Mouse (Mus musculus) ES-Bruce4 (cell line): ENCODE measurements around the gene Hspa2.

ENCODE experiments used
- CTCF ChIP-seq: IDR thresholded peaks from one replicate; pipeline ENCODE4 v1.8.1; 2011; ENCODE audit warnings: low read depth, low read length
- EP300 ChIP-seq: IDR thresholded peaks from 2 replicates; pipeline ENCODE4 v1.6.1; 2011; ENCODE audit warnings: low read depth, low read length; ENCODE audit not compliant: insufficient read depth
- POLR2A ChIP-seq: IDR thresholded peaks from one replicate; pipeline ENCODE4 v1.8.1; 2011; ENCODE audit warnings: low read length; ENCODE audit not compliant: insufficient read depth

DNA sequence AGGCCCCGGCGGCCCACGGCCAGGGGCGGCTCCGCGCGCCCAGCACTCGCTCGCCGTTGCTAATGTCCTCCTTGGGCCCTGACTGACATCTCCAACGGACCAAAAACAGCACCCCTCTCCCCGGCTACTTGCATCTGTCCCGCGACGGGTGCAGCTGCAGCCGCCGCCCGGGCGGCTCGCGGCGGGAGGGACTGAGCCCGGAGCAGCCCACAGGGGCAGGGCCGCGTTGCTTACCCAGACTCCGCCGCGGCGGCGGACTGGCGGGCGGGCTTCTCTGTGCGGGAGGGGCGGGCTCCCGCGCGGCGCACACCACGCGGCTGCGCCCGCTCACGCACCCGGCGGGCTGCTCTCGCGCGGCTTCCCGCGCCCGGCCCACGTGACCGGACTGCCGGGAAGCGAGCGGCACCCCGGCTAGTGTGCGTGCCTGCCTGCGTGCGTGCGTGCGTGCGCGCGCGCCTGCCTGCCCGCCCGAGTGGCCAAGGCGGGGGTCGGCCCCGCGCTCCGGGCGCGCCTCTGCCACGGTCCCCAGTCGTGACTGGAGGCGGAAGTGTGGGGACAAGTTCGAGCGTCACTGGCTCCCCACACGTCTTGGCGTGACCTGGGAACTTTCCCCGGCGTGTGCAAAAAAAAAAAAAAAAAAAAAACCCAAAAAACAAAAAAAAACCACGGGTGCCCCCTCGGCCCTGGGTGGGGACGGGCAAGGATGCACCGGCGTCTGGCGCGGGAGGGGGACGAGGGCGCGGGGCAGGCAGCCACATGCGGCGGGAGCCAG is 34.6 kb upstream of the Hspa2 start, which contains the start of gene Zbtb25:
- TF ChIP-seq CTCF = no peak
- TF ChIP-seq EP300 = 0 out of 2 replicates have a peak, but pooled peaks have one; percentile 14
- no peak for TF ChIP-seq POLR2A
